Mouse (Mus musculus) kidney, postnatal 0 days (tissue): ENCODE results near the gene Angptl8. TPM values are rescaled to one million over a fixed set of nuclear protein-coding genes. Genes with fewer than 3 reads are reported as not detected.

Source experiments
- ATAC-seq: fragments of 200-750 bp; cut with Nextera tagmentation; replicated peaks from 2 replicates; pipeline ENCODE4 v1.8.0; 2017; ENCODE audit warnings: low read depth, moderate number of reproducible peaks, moderate TSS enrichment, moderate library complexity; ENCODE audit not compliant: low FRiP score
- DNase-seq: peaks from one replicate; pipeline ENCODE4 v3.0.0-alpha.2; 2016; ENCODE audit warnings: low spot score
- H3K27ac ChIP-seq: fragments of 300-500 bp; sonication (generic); 2 replicates; pipeline ENCODE4 v1.5.1; 2014; ENCODE audit warnings: mild to moderate bottlenecking
- H3K27me3 ChIP-seq: fragments of 300-500 bp; sonication (generic); 2 replicates; pipeline ENCODE4 v1.6.1; 2014; ENCODE audit warnings: low read length, mixed read lengths; ENCODE audit not compliant: insufficient read depth
- H3K36me3 ChIP-seq: fragments of 300-500 bp; sonication (generic); 2 replicates; pipeline ENCODE4 v1.6.1; 2014; ENCODE audit warnings: low read length, mixed read lengths; ENCODE audit not compliant: insufficient read depth
- H3K4me1 ChIP-seq: fragments of 300-500 bp; sonication (generic); replicated peaks from 2 replicates; pipeline ENCODE4 v1.6.1; 2014; ENCODE audit warnings: antibody characterized with exemption, low read length, mixed read lengths; ENCODE audit not compliant: insufficient read depth
- H3K4me2 ChIP-seq: fragments of 300-500 bp; sonication (generic); 2 replicates; pipeline ENCODE4 v1.6.1; 2014; ENCODE audit warnings: mild to moderate bottlenecking, low read length, moderate library complexity, mixed read lengths
- H3K4me3 ChIP-seq: fragments of 300-500 bp; sonication (generic); replicated peaks from 2 replicates; pipeline ENCODE4 v1.5.1; 2014; ENCODE audit warnings: low read depth, low read length
- H3K9ac ChIP-seq: fragments of 300-500 bp; sonication (generic); 2 replicates; pipeline ENCODE4 v1.6.1; 2014; ENCODE audit warnings: low read depth, low read length
- H3K9me3 ChIP-seq: fragments of 300-500 bp; sonication (generic); replicated peaks from 2 replicates; pipeline ENCODE4 v1.6.1; 2016; ENCODE audit warnings: low read length, inconsistent platforms, mixed read lengths
- CTCF ChIP-seq: IDR thresholded peaks from 2 replicates; pipeline ENCODE4 v1.5.1; 2016; ENCODE audit warnings: antibody characterized with exemption, low read depth, mild to moderate bottlenecking, moderate library complexity
- WGBS: fragments of 180-500 bp; shearing (Covaris S2); extraction: QIAGEN DNeasy Blood & Tissue Kit; methylation state at CpG from one replicate; pipeline ENCODE4 v1.1.7; 2014; 5-methylcytosine and 5-hydroxymethylcytosine counted together
- polyA plus RNA-seq: library from polyadenylated mRNA; unstranded; fragments of >200 nt; fragmentation: Nextera tagmentation; extraction: Ambion mirVana; gene quantifications from 2 replicates; pipeline ENCODE4 v1.2.1, GENCODE M21; 2015

Angptl8 gene
- polyA plus RNA-seq, 1 experiment from 2014 or later = 6.1 TPM

GRCm38 (mm10) chr9:21830461-21830850 lies 4.9 kb upstream of the Angptl8 start:
- ATAC-seq (no peak), DNase-seq (no peak)
- TF ChIP-seq CTCF = no peak
- H3K27me3 ChIP-seq = no peaks in the 10 kb centered on the region
- H3K4me1 ChIP-seq = no peaks in the 10 kb centered on the region
- peaks cover 46% of the 10 kb centered on the region for H3K36me3 ChIP-seq
- H3K27ac ChIP-seq = no peak overlapping the region
- no peaks in the 10 kb centered on the region for H3K9me3 ChIP-seq
- H3K4me3 ChIP-seq = no peak overlapping the region
- no peak overlapping the region for H3K4me2 ChIP-seq
- WGBS = 79% methylated on average over 5 of the region's 5 CpGs
- H3K9ac ChIP-seq = no peak overlapping the region

- ATAC-seq (no peak; the same call in 1 of the 2 replicates), DNase-seq (no peak)
- Histone ChIP-seq H3K27ac (no peak overlapping the region), H3K9me3 (no peaks in the 10 kb centered on the region), H3K4me2 (no peak overlapping the region), H3K27me3 (no peaks in the 10 kb centered on the region), H3K4me3 (no peak overlapping the region), H3K36me3 (peaks cover 46% of the 10 kb centered on the region), H3K9ac (no peak overlapping the region), H3K4me1 (no peaks in the 10 kb centered on the region)
- peak; percentile 28; the same call in 1 of the 2 replicates for TF ChIP-seq CTCF
- 69% methylated on average over 11 of the region's 11 CpGs for WGBS
These were observed 4.4 kb upstream of the Angptl8 start for GRCm38 (mm10) chr9:21830936-21831335.

- Histone ChIP-seq H3K36me3 (peaks cover 49% of the 10 kb centered on the region), H3K27ac (no peak overlapping the region), H3K9me3 (no peaks in the 10 kb centered on the region), H3K4me1 (no peaks in the 10 kb centered on the region), H3K9ac (no peak overlapping the region), H3K4me2 (no peak overlapping the region), H3K4me3 (no peak overlapping the region), H3K27me3 (no peaks in the 10 kb centered on the region)
- no peak for ATAC-seq
- TF ChIP-seq CTCF = no peak
- DNase-seq = no peak
- WGBS = 83% methylated on average over 20 of the region's 20 CpGs
These were observed 3.6 kb upstream of the Angptl8 start for GRCm38 (mm10) chr9:21831558-21832240.

GRCm38 (mm10) chr9:21837690-21838089 lies 2.4 kb downstream of the Angptl8 start:
- H3K9ac ChIP-seq = no peak overlapping the region
- no peak for ATAC-seq
- DNase-seq = no peak
- 97% methylated on average over 2 of the region's 2 CpGs for WGBS
- no peak for TF ChIP-seq CTCF
- H3K27ac ChIP-seq = no peak overlapping the region
- no peaks in the 10 kb centered on the region for H3K4me1 ChIP-seq
- H3K27me3 ChIP-seq = no peaks in the 10 kb centered on the region
- no peak overlapping the region for H3K4me2 ChIP-seq
- no peak overlapping the region for H3K4me3 ChIP-seq
- H3K9me3 ChIP-seq = no peaks in the 10 kb centered on the region
- H3K36me3 ChIP-seq = peaks cover 61% of the 10 kb centered on the region

- Histone ChIP-seq H3K4me1 (no peaks in the 10 kb centered on the region), H3K4me2 (no peak overlapping the region), H3K4me3 (no peak overlapping the region), H3K27ac (0 out of 2 replicates have a peak overlapping the region, but pooled peaks have one; percentile 6), H3K27me3 (no peaks in the 10 kb centered on the region), H3K9ac (no peak overlapping the region), H3K36me3 (peaks cover 52% of the 10 kb centered on the region), H3K9me3 (no peaks in the 10 kb centered on the region)
- TF ChIP-seq CTCF = peak; percentile 83
- ATAC-seq (no peak), DNase-seq (peak; percentile 70)
- 56% methylated on average over 8 of the region's 8 CpGs for WGBS
These were observed 4.9 kb downstream of the Angptl8 start for GRCm38 (mm10) chr9:21840115-21840787.

- Histone ChIP-seq H3K4me1 (0 out of 2 replicates have a peak, but pooled peaks cover 7% of the 10 kb centered on the region), H3K9me3 (no peaks in the 10 kb centered on the region), H3K4me2 (no peak overlapping the region), H3K27ac (no peak overlapping the region), H3K27me3 (no peaks in the 10 kb centered on the region), H3K9ac (no peak overlapping the region), H3K4me3 (no peak overlapping the region), H3K36me3 (peaks cover 49% of the 10 kb centered on the region)
- DNase-seq = no peak
- 90% methylated on average over 6 of the region's 6 CpGs for WGBS
- no peak for ATAC-seq
- TF ChIP-seq CTCF = no peak
These were observed 6.0 kb downstream of the Angptl8 start for GRCm38 (mm10) chr9:21841340-21841739.
